Mouse (Mus musculus): Measurements from ENCODE around the gene Gfap.
A peak's percentile ranks its signal among the peaks of the same experiment; 100 is the strongest.

Gene Gfap

GRCm38 (mm10) chr11:102900763-102901162, at the start of gene Gfap:
TSS of gene Gfap (minus strand) at chr11:102900912.
- peak; percentile 65 for DNase-seq

- DNase-seq: peak; percentile 44
Observed at GRCm38 (mm10) chr11:102948043-102948961, 47.6 kb upstream of the Gfap start.

- no peak for DNase-seq
Observed at GRCm38 (mm10) chr11:102946992-102947343, 46.3 kb upstream of the Gfap start.

GRCm38 (mm10) chr11:102946265-102946991, 45.7 kb upstream of the Gfap start, which contains the start of gene C1ql1:
TSS of gene C1ql1 (minus strand) at chr11:102946688.
- DNase-seq: peak; percentile 62

GRCm38 (mm10) chr11:102945306-102946264, 44.9 kb upstream of the Gfap start:
- DNase-seq: no peak

GRCm38 (mm10) chr11:102941236-102941635, 40.5 kb upstream of the Gfap start:
- no peak for DNase-seq

GRCm38 (mm10) chr11:102939024-102939675, 38.4 kb upstream of the Gfap start:
- DNase-seq: no peak

GRCm38 (mm10) chr11:102937529-102938182, 36.9 kb upstream of the Gfap start:
- DNase-seq: no peak

GRCm38 (mm10) chr11:102936272-102936671, 35.6 kb upstream of the Gfap start:
- no peak for DNase-seq

GRCm38 (mm10) chr11:102930672-102931071, 30.0 kb upstream of the Gfap start:
- no peak for DNase-seq

- no peak for DNase-seq
Observed at GRCm38 (mm10) chr11:102925351-102925717, 24.6 kb upstream of the Gfap start.

- DNase-seq: peak; percentile 95
Observed at GRCm38 (mm10) chr11:102924557-102925350, 24.0 kb upstream of the Gfap start, which contains the start of gene Kif18b. TSS of gene Kif18b (minus strand) at chr11:102925124.

GRCm38 (mm10) chr11:102921491-102921890, 20.8 kb upstream of the Gfap start:
- DNase-seq: no peak

GRCm38 (mm10) chr11:102918077-102918476, 17.4 kb upstream of the Gfap start:
- DNase-seq: no peak

GRCm38 (mm10) chr11:102915380-102915779, 14.7 kb upstream of the Gfap start:
- no peak for DNase-seq

GRCm38 (mm10) chr11:102911376-102911775, 10.7 kb upstream of the Gfap start:
- DNase-seq: no peak

- no peak for DNase-seq
Observed at GRCm38 (mm10) chr11:102903654-102904053, 2.9 kb upstream of the Gfap start.

GRCm38 (mm10) chr11:102902107-102902506, 1.4 kb upstream of the Gfap start:
- DNase-seq: no peak

GRCm38 (mm10) chr11:102901199-102901598, 487 bp upstream of the Gfap start:
- DNase-seq: no peak

GRCm38 (mm10) chr11:102898408-102898807, 2.3 kb downstream of the Gfap start:
- peak; percentile 31 for DNase-seq

GRCm38 (mm10) chr11:102896641-102897040, 4.1 kb downstream of the Gfap start:
- DNase-seq: no peak

Data from right cerebral cortex, adult 18-20 months (tissue).